Mouse (Mus musculus): ENCODE measurements at regions not wholly inside any gene's neighbourhood (a gene's known extent, or its start where the extent isn't known, plus 50 kb on each side); places are given as distances from the start of the nearest gene placed in this dataset.

DNA sequence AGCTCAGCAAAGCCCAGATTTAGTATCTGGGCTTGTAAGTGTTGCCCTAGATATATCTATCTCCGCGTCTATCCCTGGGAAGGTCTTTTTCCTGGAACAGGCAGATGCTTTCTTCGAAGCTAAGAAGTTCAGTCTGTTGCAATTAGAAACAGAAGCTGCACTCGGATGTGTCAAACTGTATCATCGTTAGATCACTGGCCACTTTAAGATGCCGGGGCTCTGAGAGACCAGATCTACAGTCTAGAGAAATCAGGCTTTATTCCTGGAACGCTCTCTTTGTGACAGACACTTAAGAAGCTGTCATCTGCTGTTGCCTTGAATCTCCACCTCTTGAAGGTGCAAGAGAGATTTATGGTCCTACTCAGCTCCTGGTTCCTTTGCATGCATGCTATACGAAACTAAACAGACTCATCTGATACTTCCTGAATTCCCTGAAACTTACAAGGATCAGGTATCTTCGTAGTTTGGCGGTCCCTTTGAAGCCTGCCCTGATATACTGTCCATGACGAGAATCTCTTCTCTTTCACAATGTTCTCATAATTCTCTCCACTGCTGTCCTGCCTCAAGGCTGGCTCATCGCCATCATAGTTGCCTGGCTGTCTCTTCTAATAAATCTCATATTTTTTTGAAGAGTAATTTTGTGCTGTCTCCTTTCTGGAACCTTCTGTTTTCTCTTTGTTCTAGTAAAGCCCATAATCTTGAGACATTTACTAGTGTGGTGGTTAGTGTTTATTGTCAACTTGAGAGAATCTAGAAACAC lies 88.8 kb upstream of the C2cd4b start:
- TF ChIP-seq USF1 (IDR thresholded peaks at IDR 0.05; ENCODE audit: low read depth) (no peak), POLR2AphosphoS2 (IDR thresholded peaks at IDR 0.05; ENCODE audit: insufficient read length, low read depth) (no peak), POLR2A (IDR thresholded peaks at IDR 0.05; ENCODE audit: insufficient read length, low read depth) (no peak)
